Mouse (Mus musculus) embryonic facial prominence, embryonic 14.5 days (tissue): Measurements from ENCODE around the gene Rnf111. TPM values are rescaled to one million over a fixed set of nuclear protein-coding genes. Genes with fewer than 3 reads are reported as not detected.

Experiments used
- ATAC-seq: fragments of 200-750 bp; cut with Nextera tagmentation; 2 replicates; pipeline ENCODE4 v1.8.0; 2017; ENCODE audit warnings: low read depth, moderate number of reproducible peaks, moderate TSS enrichment
- DNase-seq: peaks from one replicate; pipeline ENCODE4 v3.0.0-alpha.2; 2015; ENCODE audit warnings: low spot score
- H3K27ac ChIP-seq: fragments of 300-500 bp; sonication (generic); replicated peaks from 2 replicates; pipeline ENCODE4 v1.5.1; 2014; ENCODE audit warnings: low read depth, mild to moderate bottlenecking, low read length, moderate library complexity
- H3K27me3 ChIP-seq: fragments of 300-500 bp; sonication (generic); replicated peaks from 2 replicates; pipeline ENCODE4 v1.6.1; 2014; ENCODE audit warnings: low read length; ENCODE audit not compliant: control insufficient read depth, insufficient read depth
- H3K36me3 ChIP-seq: fragments of 300-500 bp; sonication (generic); 2 replicates; pipeline ENCODE4 v1.6.1; 2014; ENCODE audit warnings: low read length, mixed read lengths; ENCODE audit not compliant: control insufficient read depth, insufficient read depth
- H3K4me1 ChIP-seq: fragments of 300-500 bp; sonication (generic); 2 replicates; pipeline ENCODE4 v1.6.1; 2014; ENCODE audit warnings: antibody characterized with exemption, low read length; ENCODE audit not compliant: control insufficient read depth, insufficient read depth
- H3K4me2 ChIP-seq: fragments of 300-500 bp; sonication (generic); 2 replicates; pipeline ENCODE4 v1.6.1; 2014; ENCODE audit warnings: low read depth, mild to moderate bottlenecking, low read length, moderate library complexity, mixed read lengths
- H3K4me3 ChIP-seq: fragments of 300-500 bp; sonication (generic); 2 replicates; pipeline ENCODE4 v1.5.1; 2014; ENCODE audit warnings: low read depth, mild to moderate bottlenecking, low read length
- H3K9ac ChIP-seq: fragments of 300-500 bp; sonication (generic); 2 replicates; pipeline ENCODE4 v1.6.1; 2014; ENCODE audit warnings: low read depth, mild to moderate bottlenecking, low read length, moderate library complexity, mixed read lengths
- H3K9me3 ChIP-seq: fragments of 300-500 bp; sonication (generic); 2 replicates; pipeline ENCODE4 v1.6.1; 2016; ENCODE audit warnings: low read length; ENCODE audit not compliant: control insufficient read depth
- WGBS: fragments of 180-500 bp; shearing (Covaris S2); extraction: QIAGEN DNeasy Blood & Tissue Kit; methylation state at CpG from one replicate; pipeline ENCODE4 v1.1.7; 2014; 5-methylcytosine and 5-hydroxymethylcytosine counted together
- polyA plus RNA-seq: library from polyadenylated mRNA; unstranded; fragments of >200 nt; fragmentation: Nextera tagmentation; extraction: Ambion mirVana; gene quantifications from 2 replicates; pipeline ENCODE4 v1.2.1, GENCODE M21; 2014

The Rnf111 gene
- polyA plus RNA-seq, 1 experiment from 2014 or later = 24.6 TPM

DNA sequence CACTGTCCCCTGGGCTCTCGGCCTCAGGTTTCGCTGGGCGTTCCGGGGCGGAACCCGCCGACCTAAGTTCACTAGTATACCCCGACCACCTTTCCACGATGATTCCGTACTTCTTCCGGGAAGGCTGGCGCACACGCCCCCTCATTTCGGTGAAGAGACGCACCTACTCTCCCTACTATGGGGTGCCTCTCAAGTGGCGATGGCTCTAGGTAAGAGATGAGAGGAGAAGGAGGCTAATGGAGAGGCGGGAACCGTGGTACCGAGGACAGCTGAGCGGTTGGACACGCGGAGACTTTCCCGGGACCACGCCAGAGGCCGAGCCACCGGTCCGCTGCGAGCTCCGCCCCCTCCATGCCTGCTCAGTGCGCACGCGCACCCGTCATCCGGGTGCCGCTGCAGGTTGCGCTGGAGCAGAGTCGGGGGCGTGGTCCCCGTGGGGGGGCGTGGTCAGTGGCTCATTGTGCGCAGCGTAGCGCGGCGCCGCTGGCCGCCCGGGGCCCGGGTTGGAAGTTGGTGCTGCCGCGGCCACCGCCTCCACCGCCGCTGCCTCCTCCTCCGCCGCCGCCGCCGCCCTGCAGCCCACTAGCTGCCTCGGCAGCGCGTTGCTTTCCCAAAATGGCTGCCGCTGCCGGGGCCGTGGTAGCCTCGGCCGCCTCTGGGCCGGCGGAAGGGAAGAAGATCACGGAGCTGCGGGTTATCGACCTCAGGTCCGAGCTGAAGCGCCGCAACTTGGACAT is 38.9 kb upstream of the Rnf111 start, which contains the start of gene Sltm:
Gene Sltm, plus strand, starts transcription at position 450 of the 737 bp plus-strand sequence.
- Histone ChIP-seq H3K27me3 (no peaks in the 10 kb centered on the region), H3K36me3 (0 out of 2 replicates have a peak, but pooled peaks cover 9% of the 10 kb centered on the region), H3K4me3 (peak within 1 kb of the TSS; percentile 94), H3K27ac (peak within 1 kb of the TSS; percentile 99), H3K4me1 (peaks cover 7% of the 10 kb centered on the region; the same call in 1 of the 2 replicates), H3K9me3 (no peaks in the 10 kb centered on the region), H3K4me2 (peak within 1 kb of the TSS; percentile 88), H3K9ac (peak within 1 kb of the TSS; percentile 96)
- DNase-seq (peak; percentile 97), ATAC-seq (peak; percentile 98)
- WGBS = under 1% methylated on average over 40 of the region's 75 CpGs

DNA sequence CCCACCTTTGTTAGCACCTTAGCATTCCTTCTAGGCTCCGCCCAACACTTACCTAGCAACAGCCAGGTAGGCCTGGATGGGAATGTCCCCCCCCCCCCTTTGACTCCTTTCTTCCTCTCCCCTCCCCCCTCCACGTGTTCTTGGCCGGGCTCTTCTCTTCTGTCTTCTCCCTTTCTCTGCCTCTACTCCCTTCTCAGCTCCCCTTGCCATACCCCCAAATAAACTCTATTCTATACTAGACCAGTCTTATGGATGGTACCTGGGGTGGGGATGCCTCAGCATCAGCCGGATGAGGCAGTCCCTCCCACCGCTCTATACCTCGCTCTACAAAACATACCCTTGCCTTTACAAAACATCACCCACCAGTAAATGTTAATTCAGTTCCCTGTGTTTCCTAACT is 38.1 kb upstream of the Rnf111 start:
- no peaks in the 10 kb centered on the region for H3K27me3 ChIP-seq
- H3K9me3 ChIP-seq = no peaks in the 10 kb centered on the region
- H3K36me3 ChIP-seq = 0 out of 2 replicates have a peak, but pooled peaks cover 9% of the 10 kb centered on the region
- peak overlapping the region; percentile 94 for H3K4me3 ChIP-seq
- ATAC-seq (no peak), DNase-seq (no peak)
- H3K9ac ChIP-seq = peak overlapping the region; percentile 96
- no peak overlapping the region for H3K27ac ChIP-seq
- peaks cover 7% of the 10 kb centered on the region; the same call in 1 of the 2 replicates for H3K4me1 ChIP-seq
- H3K4me2 ChIP-seq = peak overlapping the region; percentile 88
- WGBS = 13% methylated on average over 6 of the region's 6 CpGs

DNA sequence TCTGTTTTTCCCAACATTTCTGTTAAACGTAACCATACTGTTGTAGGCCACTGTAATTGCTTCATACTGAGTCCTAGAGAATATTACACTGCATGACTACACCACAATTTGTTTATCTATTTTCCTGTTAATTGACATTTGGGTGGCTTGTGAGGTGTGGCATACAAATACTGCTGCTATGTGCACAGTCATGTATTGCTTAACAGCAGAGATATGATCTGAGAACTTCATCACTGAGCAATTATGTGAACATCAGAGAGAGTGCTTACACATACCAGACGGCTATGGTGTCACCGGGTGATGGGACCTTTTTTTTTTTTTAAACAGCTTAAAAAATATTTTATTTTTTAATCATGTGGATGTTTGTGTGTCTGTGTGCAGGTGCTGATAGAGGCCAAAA is 29.8 kb upstream of the Rnf111 start:
- H3K4me2 ChIP-seq = no peak overlapping the region
- no peak overlapping the region for H3K27ac ChIP-seq
- no peaks in the 10 kb centered on the region for H3K27me3 ChIP-seq
- no peak overlapping the region for H3K4me3 ChIP-seq
- WGBS = 66% methylated on average over 3 of the region's 3 CpGs
- ATAC-seq (no peak), DNase-seq (no peak)
- no peak overlapping the region for H3K9ac ChIP-seq
- H3K9me3 ChIP-seq = no peaks in the 10 kb centered on the region
- no peaks in the 10 kb centered on the region for H3K4me1 ChIP-seq
- no peaks in the 10 kb centered on the region for H3K36me3 ChIP-seq

DNA sequence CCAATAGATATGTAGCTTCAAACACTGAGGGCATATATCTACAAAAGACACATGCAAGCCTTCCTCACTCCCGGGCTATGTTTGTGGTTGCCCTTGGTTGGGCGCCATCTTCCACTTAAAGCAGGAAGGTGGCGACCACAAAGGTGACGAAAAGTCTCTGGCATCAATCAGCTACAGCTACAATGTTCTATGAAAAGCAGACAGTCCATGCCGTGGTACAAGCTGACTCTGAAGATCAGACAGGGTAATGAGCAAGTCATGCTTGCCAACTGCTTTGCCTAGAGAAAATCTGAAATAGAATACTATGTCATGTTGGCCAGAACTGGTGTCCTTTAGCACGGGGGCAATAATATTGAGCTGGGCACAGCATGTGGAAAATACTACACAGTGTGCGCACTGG is 20.8 kb upstream of the Rnf111 start:
- H3K4me3 ChIP-seq = no peak overlapping the region
- no peak for ATAC-seq
- no peaks in the 10 kb centered on the region for H3K36me3 ChIP-seq
- H3K9ac ChIP-seq = no peak overlapping the region
- WGBS = 84% methylated on average over 7 of the region's 7 CpGs
- H3K9me3 ChIP-seq = no peaks in the 10 kb centered on the region
- no peak overlapping the region for H3K4me2 ChIP-seq
- H3K4me1 ChIP-seq = no peaks in the 10 kb centered on the region
- no peak for DNase-seq
- H3K27me3 ChIP-seq = no peaks in the 10 kb centered on the region
- no peak overlapping the region for H3K27ac ChIP-seq

DNA sequence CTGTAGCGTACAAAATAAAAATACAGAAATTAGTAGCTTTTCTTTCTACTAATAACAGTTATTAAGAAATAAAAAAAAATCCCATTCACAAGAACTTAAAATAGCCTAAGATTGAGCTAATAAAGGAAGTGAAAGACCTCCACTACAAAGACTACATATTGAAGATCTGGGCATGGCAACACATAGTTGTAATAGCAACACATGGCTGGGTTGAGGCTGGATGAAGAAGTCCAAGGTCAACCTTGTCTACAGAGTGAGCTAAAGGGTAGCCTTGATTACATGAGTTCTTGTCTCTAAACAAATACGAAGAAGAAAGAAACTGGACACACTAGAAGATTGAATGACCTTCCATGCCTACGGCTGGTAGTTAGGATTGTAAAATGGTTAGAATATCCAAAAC is 20.3 kb upstream of the Rnf111 start:
- no peak for ATAC-seq
- no peak overlapping the region for H3K9ac ChIP-seq
- H3K36me3 ChIP-seq = no peaks in the 10 kb centered on the region
- no peak overlapping the region for H3K4me2 ChIP-seq
- no peaks in the 10 kb centered on the region for H3K9me3 ChIP-seq
- 91% methylated on average over 3 of the region's 3 CpGs for WGBS
- no peaks in the 10 kb centered on the region for H3K27me3 ChIP-seq
- H3K27ac ChIP-seq = no peak overlapping the region
- no peaks in the 10 kb centered on the region for H3K4me1 ChIP-seq
- DNase-seq = no peak
- H3K4me3 ChIP-seq = no peak overlapping the region

DNA sequence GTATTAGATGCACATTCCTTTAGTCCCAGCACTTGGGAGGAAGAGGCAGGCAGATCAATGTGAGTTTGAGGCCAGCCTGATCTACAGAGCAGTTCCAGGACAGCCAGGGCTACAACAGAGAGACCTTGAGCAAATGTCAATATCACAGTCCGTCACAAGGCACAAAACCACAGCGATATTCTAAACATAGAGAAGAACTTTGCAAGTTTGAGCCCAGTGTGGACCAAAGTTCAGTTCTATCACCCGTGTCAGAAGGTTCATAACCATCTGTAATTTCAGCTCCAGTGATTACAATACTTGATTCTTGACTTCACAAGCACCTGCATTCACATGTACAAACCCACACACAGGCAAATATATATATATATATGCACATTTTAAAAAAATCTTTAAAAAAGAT is 17.1 kb upstream of the Rnf111 start:
- Histone ChIP-seq H3K4me2 (no peak overlapping the region), H3K27me3 (no peaks in the 10 kb centered on the region), H3K4me3 (no peak overlapping the region), H3K36me3 (no peaks in the 10 kb centered on the region), H3K9ac (no peak overlapping the region), H3K4me1 (no peaks in the 10 kb centered on the region), H3K9me3 (no peaks in the 10 kb centered on the region), H3K27ac (no peak overlapping the region)
- 85% methylated on average over 3 of the region's 3 CpGs for WGBS
- no peak for ATAC-seq
- no peak for DNase-seq

DNA sequence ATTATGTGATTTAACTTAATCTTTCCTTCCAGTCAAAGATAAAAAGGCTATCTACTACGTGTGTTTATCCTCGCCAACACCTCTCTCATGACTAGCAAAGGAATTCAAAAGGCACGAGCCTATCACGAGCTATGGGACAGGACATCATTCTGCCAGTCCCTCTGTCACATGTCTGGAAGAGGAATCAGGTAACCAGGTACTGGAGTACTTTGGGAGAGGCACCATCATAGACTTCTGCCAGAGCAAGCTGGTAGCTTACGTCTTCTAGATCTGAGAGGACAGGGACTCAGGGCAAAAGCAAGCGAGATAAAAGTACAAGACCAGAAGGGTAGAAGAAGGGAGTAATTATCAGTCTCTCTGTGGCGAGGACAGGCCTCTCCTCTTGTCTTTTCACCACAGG is 8.2 kb upstream of the Rnf111 start:
- no peak overlapping the region for H3K4me2 ChIP-seq
- no peak overlapping the region for H3K9ac ChIP-seq
- H3K9me3 ChIP-seq = no peaks in the 10 kb centered on the region
- DNase-seq = no peak
- no peak overlapping the region for H3K27ac ChIP-seq
- H3K36me3 ChIP-seq = no peaks in the 10 kb centered on the region
- WGBS = 81% methylated on average over 7 of the region's 7 CpGs
- no peak for ATAC-seq
- no peak overlapping the region for H3K4me3 ChIP-seq
- no peaks in the 10 kb centered on the region for H3K27me3 ChIP-seq
- no peaks in the 10 kb centered on the region for H3K4me1 ChIP-seq

DNA sequence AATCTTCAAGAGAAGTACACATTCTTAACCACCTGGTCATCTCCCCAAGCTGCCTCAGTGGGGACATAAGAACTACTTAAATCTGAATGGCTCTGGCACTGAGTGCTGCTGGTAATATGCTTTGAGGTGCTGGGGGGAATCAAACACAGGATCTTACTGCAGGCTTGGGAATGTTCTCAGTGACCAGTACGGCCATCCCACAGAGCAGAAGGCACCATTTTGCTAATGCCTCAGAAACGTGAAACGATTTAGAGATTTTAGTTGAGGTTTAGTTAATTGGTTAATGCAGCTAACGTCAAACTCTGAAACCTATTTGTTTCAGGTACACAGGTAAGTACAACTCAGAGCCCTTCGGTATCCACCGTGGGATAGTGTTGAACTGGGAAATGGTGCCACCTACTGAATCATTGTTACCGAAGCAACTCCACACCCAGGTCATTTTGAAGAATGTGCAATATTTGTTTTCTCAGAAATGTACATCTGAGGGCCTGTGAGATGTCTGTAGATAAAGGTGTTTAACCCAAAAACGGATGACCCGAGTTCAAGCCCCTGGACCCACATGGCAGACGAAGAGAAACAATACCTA is 7.6 kb upstream of the Rnf111 start:
- Histone ChIP-seq H3K9me3 (no peaks in the 10 kb centered on the region), H3K4me1 (no peaks in the 10 kb centered on the region), H3K9ac (no peak overlapping the region), H3K4me3 (no peak overlapping the region), H3K27ac (no peak overlapping the region), H3K27me3 (no peaks in the 10 kb centered on the region), H3K4me2 (no peak overlapping the region), H3K36me3 (no peaks in the 10 kb centered on the region)
- WGBS = 60% methylated on average over 10 of the region's 10 CpGs
- ATAC-seq (no peak), DNase-seq (no peak)
